Mouse (Mus musculus): ENCODE measurements around the gene Ninj1.
A peak's percentile ranks its signal among the peaks of the same experiment; 100 is the strongest.

The Ninj1 gene

GRCm38 (mm10) chr13:49187288-49188218, at the start of gene Ninj1:
Gene Ninj1 (plus strand): TSS chr13:49187485.
- DNase-seq, result peak; percentile 88

DNA sequence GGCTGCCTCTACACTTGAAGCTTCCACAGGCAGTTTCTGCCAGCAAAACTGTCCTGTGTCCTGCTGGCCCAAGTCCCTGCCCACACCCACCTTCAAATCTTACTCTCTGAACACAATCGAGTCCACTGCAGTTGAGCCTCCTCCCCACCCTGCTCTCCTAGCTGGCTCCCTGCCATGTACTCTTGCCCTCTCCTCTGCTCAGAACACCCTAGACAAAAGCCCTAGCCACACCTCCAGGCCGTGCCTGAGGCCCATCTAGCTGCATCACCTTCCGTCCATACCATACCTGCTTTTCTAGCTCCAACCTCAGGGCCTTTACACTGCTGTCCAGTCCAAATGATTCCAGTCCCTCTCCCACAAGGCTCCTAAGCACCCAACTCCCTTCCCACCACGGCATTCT, 46.7 kb upstream of the Ninj1 start:
- no peak for DNase-seq

GRCm38 (mm10) chr13:49142396-49142795, 44.9 kb upstream of the Ninj1 start:
- no peak for DNase-seq

DNA sequence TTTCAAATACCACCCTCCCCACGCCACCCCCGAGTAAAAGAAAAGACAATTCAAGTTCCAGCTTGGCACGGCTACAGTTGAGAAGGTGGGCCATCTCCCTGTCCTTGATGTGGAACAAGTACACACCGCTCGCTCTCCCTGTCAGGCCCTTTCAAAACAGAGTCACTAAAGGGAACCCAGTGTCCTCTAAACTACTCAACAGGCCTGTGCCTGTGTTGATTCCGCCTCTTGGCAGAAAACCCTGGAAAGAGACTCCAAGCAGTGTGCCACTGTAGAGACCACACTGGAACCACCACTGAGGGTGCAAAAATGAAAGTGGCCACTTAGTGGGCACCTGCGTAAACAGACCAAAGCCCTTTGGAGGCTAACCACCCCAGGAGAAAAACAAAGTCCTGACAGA, 44.0 kb upstream of the Ninj1 start:
- no peak for DNase-seq

DNA sequence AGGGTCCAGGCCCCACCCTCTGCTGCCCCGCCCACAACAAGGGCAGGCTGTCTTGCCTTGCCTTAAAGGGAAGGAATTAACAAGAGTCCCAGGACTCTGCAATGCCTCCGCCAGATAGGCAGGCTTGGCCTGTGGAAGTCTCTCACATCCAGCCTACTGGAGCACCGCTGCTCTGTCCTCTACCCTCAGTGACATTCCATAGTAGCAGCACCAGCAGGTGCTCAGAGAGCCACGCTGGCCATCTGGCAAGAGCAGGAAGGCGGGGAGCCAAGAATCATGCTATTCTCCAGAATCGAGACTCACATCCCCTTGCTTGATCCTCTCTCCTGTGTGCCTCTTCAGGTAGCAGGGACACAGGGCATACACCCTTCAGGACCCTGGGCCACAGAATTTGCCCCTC, 42.8 kb upstream of the Ninj1 start:
- DNase-seq, result no peak

- no peak for DNase-seq
Observed at GRCm38 (mm10) chr13:49145396-49145795, 41.9 kb upstream of the Ninj1 start.

DNA sequence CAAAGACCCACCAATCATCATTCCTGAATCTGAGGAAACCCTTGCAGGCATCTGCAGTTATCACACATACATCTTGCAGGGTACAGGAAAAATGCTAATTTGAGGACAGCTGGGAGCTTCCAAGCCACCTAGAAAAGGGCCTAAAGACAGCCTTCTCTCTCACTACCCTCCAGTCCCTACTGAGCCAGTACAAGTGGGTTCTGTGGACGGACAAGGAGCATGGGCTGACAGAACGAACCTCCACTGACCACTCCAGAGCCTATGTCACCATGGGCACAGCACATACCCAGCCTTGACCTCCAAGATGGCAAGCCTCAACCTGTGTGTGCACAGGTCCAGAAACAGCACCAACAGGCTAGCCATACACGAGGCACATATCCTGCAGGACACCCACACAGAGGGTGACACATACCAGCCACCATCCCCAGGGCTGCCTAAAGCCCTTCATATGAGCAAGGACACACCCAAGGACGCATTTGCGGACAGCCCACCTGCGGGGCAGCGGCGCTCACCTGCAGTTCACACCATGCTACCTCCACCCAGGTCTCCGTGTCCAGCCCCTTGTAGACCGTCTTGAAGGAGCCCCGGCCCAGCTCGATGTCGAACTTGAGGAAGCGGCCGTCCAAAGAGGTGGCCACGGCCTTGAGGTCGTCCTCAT, 41.1 kb upstream of the Ninj1 start:
- no peak for DNase-seq

DNA sequence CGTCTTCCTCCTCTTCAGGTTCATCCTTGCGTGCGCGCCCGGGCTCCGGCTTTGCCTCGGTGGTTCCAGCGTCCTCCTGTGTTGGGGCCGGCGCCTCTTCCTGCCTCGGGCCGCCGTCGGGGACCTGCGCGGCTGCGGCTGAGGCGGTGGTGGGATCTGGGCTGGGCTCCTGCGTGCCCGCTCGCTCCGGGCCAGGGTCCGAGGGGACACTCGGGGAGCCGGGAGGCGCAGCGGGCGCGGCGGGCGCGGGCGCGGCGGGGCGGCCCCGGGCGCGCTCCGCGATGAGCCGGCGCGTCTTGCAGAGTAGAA, 40.6 kb upstream of the Ninj1 start:
- peak; percentile 58 for DNase-seq

DNA sequence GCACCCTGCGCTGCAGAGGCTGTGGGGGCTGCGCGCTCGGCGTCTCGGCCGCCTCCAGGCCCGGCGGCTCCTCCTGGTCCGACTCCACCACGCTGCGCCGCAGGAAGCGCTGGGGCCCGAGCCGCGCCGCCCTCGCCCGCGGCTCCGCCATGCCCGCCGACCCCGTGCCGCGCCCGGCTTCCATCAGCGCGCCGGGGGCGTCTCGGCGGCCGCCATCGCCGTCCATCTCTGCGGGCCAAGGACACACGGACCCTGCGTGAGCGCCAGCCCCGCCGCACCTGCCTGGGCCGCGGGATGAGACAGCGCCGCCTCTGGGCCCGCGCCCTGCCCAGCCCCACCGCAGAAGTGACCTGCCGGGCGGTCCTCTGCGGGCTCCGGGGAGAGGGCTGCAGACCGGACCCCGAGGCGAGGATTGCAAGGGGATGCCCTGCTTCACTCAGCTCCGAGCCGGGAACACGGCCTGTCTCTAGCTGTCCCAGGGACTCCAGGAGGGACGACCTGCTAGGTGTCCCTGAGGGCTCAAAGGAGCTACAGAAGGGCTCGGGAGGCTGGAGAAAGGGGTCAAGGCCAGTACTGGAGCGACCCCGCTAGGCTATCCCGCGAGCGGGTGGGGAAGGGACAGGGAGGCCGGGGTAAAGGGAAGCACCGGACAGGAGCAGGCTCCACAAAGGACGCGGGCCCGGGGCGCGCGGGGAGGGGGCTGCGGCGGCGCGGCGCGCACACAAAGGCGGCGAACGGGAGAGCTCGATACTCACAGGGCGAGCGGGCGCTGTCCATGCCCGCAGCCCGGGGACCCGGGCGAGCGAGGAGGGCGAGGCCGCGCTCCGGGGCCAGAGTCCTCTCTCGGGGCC, 40.1 kb upstream of the Ninj1 start:
- DNase-seq, result peak; percentile 61

DNA sequence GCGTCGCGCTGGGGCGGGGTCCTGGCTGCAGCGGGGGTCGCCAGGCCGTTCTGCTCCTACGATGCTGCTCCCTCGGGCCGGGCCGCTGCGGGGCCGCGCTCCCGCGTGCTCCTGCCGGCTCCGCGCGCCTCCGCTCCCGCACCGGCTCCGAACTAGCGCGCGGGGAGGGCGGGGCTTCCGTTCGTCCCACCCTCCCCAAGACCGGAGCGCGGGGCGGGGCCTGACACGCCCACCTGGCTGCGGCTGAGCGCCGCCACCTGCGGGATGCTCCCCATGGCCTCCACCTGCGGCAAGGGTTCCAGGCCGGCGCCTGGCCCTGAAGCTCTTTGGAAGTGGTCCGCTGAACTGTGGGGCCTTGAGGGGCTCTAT, 39.4 kb upstream of the Ninj1 start, which contains the start of gene Wnk2:
Wnk2 (minus strand) TSS at position 157 of the 369 bp plus-strand sequence.
- DNase-seq, result peak; percentile 93

GRCm38 (mm10) chr13:49148687-49149086, 38.6 kb upstream of the Ninj1 start:
- no peak for DNase-seq

DNA sequence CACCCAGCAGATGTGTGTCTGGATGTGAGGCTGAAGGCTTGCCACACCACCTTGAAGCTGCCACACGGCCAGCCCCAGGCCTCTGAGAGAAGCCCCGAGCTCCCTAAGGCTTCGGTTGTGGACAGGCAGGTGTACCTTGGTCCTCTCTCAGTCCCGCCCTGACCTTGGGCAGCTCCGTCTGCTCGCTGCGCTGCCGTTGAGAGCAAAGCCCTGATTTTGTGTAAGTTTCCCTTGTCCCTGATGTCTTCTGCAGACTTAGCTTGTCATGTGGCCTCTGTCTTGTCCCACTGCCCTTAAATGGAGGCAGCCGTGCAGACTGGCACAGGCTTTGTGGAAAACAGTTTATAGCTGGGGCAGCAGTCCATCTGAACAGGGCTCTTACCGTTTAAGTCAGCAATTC, 33.3 kb upstream of the Ninj1 start:
- no peak for DNase-seq

- DNase-seq, result no peak
Observed at GRCm38 (mm10) chr13:49154621-49155020, 32.7 kb upstream of the Ninj1 start.

DNA sequence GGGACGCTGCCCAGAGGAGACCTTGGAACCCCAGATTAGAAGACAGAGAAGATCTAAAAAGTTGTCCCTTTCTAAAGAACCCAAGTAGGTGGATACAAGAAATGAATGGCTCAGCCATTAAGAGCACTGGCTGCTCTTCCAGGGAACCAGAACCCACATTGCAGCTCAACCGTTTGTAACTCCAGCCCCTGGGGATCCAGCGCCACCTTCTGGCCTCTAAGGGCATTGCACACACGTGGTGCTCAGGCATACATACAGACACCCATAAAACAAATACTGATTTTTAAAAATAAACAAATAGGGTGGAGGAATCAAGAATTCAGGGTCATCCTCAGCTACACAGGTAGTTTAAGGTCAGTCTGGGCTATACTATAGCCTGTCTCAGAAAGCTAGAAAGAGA, 30.6 kb upstream of the Ninj1 start:
- DNase-seq, result peak; percentile 65

GRCm38 (mm10) chr13:49158040-49158713, 29.1 kb upstream of the Ninj1 start:
- no peak for DNase-seq

DNA sequence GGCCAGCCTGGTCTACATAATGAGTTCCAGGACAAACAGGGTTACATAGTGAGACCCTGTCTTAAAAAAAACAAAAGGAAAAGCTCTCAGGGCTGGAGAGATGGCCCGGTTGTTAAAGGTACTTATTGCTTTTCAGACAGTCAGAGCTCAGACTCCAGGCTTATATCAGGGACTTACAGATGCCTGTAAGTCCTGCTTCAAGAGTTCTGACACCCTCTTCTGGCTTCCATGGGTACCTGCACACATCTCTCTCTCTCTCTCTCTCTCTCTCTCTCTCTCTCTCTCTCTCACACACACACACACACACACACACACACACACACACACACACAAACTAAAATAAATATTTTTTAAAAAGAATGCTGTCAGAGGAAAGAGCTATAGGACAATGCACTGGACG, 26.0 kb upstream of the Ninj1 start:
- no peak for DNase-seq

DNA sequence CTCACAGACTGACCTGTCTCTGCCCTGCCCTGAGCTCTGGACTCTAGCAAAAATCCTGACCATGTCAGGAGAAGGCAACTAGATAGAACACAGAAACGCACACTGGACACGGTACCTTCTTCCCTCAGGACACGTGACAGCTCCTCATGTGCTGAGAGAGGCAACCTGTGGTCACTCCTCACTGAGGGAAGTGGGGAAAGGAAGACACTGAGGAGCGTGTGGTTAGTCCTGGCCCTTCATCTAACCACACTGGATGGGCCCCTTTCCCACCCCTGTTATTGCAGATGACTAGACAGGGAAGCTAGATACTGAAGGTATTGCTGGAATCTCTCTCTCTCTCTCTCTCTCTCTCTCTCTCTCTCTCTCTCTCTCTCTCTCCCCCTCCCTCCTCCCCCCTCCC, 24.6 kb upstream of the Ninj1 start:
- no peak for DNase-seq

- no peak for DNase-seq
Observed at GRCm38 (mm10) chr13:49163645-49164044, 23.6 kb upstream of the Ninj1 start.

DNA sequence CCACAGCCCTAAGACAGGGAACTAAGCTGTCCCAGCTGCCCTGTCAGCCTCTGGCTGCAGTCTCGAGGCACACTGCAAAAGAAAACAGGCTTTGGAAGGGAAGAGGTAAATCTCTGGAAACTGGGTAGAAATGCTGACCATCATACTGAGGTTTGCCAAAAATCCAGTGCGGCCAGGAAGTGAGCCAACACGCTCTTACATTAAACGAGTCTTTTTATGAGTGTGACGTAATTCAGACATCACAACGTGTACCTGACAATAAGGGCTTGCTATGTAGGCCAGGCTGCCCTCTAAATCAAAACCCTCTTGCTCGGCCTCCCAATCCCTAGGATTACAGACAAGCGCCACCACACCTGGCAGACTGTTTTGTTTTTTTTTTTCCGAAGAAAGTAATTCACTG, 20.2 kb upstream of the Ninj1 start:
- no peak for DNase-seq

GRCm38 (mm10) chr13:49169448-49170207, 17.7 kb upstream of the Ninj1 start:
- peak; percentile 90 for DNase-seq

DNA sequence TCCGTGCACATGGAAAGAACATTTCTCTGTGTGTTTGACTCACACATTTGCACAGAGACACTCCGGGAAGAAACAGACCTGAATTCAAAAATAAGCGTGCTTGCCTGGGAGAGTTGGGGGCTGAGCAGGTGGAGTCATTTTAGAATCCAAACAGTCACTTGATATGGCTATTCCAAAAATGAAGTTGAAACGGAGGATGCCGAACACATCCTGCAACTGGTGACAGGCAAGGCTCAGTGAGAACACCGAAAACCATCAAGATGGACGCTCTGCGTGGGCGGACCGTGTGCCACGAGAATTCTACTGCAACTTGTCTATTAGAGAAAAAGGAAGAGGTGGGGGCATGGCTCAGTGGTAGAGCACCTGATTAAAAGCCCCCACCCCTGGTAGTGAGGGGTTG, 16.7 kb upstream of the Ninj1 start:
- DNase-seq, result no peak

DNA sequence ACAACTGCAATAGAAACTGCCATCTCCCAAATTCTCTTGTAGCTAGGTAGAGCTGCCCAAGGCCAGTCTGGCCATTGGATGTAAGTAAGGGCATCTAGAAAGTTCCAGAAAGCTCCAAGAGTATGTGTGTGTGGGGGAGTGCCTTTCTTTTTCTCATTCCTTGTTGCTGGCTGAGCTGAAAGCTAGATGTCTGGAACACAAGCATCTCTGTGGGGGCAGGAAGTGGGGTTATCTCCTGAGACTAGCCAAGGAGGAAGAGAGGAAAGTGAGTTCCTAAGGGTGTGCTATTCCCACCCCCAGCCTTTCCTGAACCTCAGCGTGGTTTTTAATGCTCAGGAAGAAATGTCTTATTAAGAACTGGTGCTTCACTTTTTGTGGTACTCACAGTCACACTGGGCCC, 15.6 kb upstream of the Ninj1 start:
- no peak for DNase-seq
